Mouse (Mus musculus): ENCODE data around the gene Ablim1. TPM values are rescaled to one million over a fixed set of nuclear protein-coding genes. Genes with fewer than 3 reads are reported as not detected.

The Ablim1 gene
- polyA plus RNA-seq, 1 experiment = 501 TPM

- Histone ChIP-seq H3K4me1 (ENCODE audit: control insufficient read depth, insufficient read depth, low read length) (peaks cover 15% of the 10 kb centered on the region), H3K4me3 (ENCODE audit: insufficient read depth, low read depth, low read length) (no peak overlapping the region), H3K27ac (ENCODE audit: insufficient read depth, low read depth, low read length) (no peak overlapping the region)
- WGBS = 89% methylated on average over 20 of the region's 20 CpGs
- no peak for TF ChIP-seq POLR2A (IDR thresholded peaks at IDR 0.05; ENCODE audit: insufficient read depth, low read depth, low read length)
Observed at GRCm38 (mm10) chr19:57358836-57359598, 44.3 kb upstream of the Ablim1 start.

- Histone ChIP-seq H3K4me3 (ENCODE audit: insufficient read depth, low read depth, low read length) (no peak overlapping the region), H3K4me1 (ENCODE audit: control insufficient read depth, insufficient read depth, low read length) (peaks cover 13% of the 10 kb centered on the region), H3K27ac (ENCODE audit: insufficient read depth, low read depth, low read length) (no peak overlapping the region)
- no peak for TF ChIP-seq CTCF (IDR thresholded peaks at IDR 0.05; ENCODE audit: insufficient read depth, low read depth, low read length)
- TF ChIP-seq POLR2A (IDR thresholded peaks at IDR 0.05; ENCODE audit: insufficient read depth, low read depth, low read length) = no peak
- WGBS = 70% methylated on average over 12 of the region's 12 CpGs
Observed at GRCm38 (mm10) chr19:57358322-57358721, 43.6 kb upstream of the Ablim1 start.

GRCm38 (mm10) chr19:57357811-57358210 is 43.1 kb upstream of the Ablim1 start:
- Histone ChIP-seq H3K27ac (ENCODE audit: insufficient read depth, low read depth, low read length) (no peak overlapping the region), H3K4me3 (ENCODE audit: insufficient read depth, low read depth, low read length) (no peak overlapping the region), H3K4me1 (ENCODE audit: control insufficient read depth, insufficient read depth, low read length) (peaks cover 11% of the 10 kb centered on the region)
- 91% methylated on average over 5 of the region's 5 CpGs for WGBS
- TF ChIP-seq POLR2A (IDR thresholded peaks at IDR 0.05; ENCODE audit: insufficient read depth, low read depth, low read length) (no peak), CTCF (IDR thresholded peaks at IDR 0.05; ENCODE audit: insufficient read depth, low read depth, low read length) (no peak)

- TF ChIP-seq CTCF (IDR thresholded peaks at IDR 0.05; ENCODE audit: insufficient read depth, low read depth, low read length) (no peak), POLR2A (IDR thresholded peaks at IDR 0.05; ENCODE audit: insufficient read depth, low read depth, low read length) (no peak)
- Histone ChIP-seq H3K4me1 (ENCODE audit: control insufficient read depth, insufficient read depth, low read length) (peaks cover 11% of the 10 kb centered on the region), H3K4me3 (ENCODE audit: insufficient read depth, low read depth, low read length) (no peak overlapping the region), H3K27ac (ENCODE audit: insufficient read depth, low read depth, low read length) (no peak overlapping the region)
- WGBS = 86% methylated on average over 6 of the region's 6 CpGs
Observed at GRCm38 (mm10) chr19:57357244-57357643, 42.5 kb upstream of the Ablim1 start.

- Histone ChIP-seq H3K4me1 (ENCODE audit: control insufficient read depth, insufficient read depth, low read length) (peaks cover 11% of the 10 kb centered on the region), H3K4me3 (ENCODE audit: insufficient read depth, low read depth, low read length) (no peak overlapping the region), H3K27ac (ENCODE audit: insufficient read depth, low read depth, low read length) (peak overlapping the region; percentile 21; the same call in 1 of the 2 replicates)
- 66% methylated on average over 7 of the region's 7 CpGs for WGBS
- TF ChIP-seq CTCF (IDR thresholded peaks at IDR 0.05; ENCODE audit: insufficient read depth, low read depth, low read length) (no peak), POLR2A (IDR thresholded peaks at IDR 0.05; ENCODE audit: insufficient read depth, low read depth, low read length) (no peak)
Observed at GRCm38 (mm10) chr19:57356273-57356672, 41.6 kb upstream of the Ablim1 start.

GRCm38 (mm10) chr19:57355451-57356251 is 40.9 kb upstream of the Ablim1 start:
- H3K4me3 ChIP-seq (ENCODE audit: insufficient read depth, low read depth, low read length) = no peak overlapping the region
- peaks cover 11% of the 10 kb centered on the region for H3K4me1 ChIP-seq (ENCODE audit: control insufficient read depth, insufficient read depth, low read length)
- 77% methylated on average over 16 of the region's 16 CpGs for WGBS
- TF ChIP-seq CTCF (IDR thresholded peaks at IDR 0.05; ENCODE audit: insufficient read depth, low read depth, low read length) (no peak), POLR2A (IDR thresholded peaks at IDR 0.05; ENCODE audit: insufficient read depth, low read depth, low read length) (no peak)
- peak overlapping the region; percentile 21; the same call in 1 of the 2 replicates for H3K27ac ChIP-seq (ENCODE audit: insufficient read depth, low read depth, low read length)

GRCm38 (mm10) chr19:57354715-57355114 is 40.0 kb upstream of the Ablim1 start:
- 87% methylated on average over 6 of the region's 6 CpGs for WGBS

GRCm38 (mm10) chr19:57354050-57354449 is 39.3 kb upstream of the Ablim1 start:
- H3K4me1 ChIP-seq (ENCODE audit: control insufficient read depth, insufficient read depth, low read length) = peaks cover 11% of the 10 kb centered on the region
- TF ChIP-seq POLR2A (IDR thresholded peaks at IDR 0.05; ENCODE audit: insufficient read depth, low read depth, low read length) = no peak
- TF ChIP-seq CTCF (IDR thresholded peaks at IDR 0.05; ENCODE audit: insufficient read depth, low read depth, low read length) = no peak
- WGBS = 88% methylated on average over 11 of the region's 11 CpGs
- H3K27ac ChIP-seq (ENCODE audit: insufficient read depth, low read depth, low read length) = no peak overlapping the region
- H3K4me3 ChIP-seq (ENCODE audit: insufficient read depth, low read depth, low read length) = no peak overlapping the region

More at GRCm38 (mm10) chr19:57354715-57355114, 40.0 kb upstream of the Ablim1 start:
- Histone ChIP-seq H3K4me1 (ENCODE audit: control insufficient read depth, insufficient read depth, low read length) (peaks cover 11% of the 10 kb centered on the region), H3K4me3 (ENCODE audit: insufficient read depth, low read depth, low read length) (no peak overlapping the region), H3K27ac (ENCODE audit: insufficient read depth, low read depth, low read length) (no peak overlapping the region)
- no peak for TF ChIP-seq POLR2A (IDR thresholded peaks at IDR 0.05; ENCODE audit: insufficient read depth, low read depth, low read length)
- no peak for TF ChIP-seq CTCF (IDR thresholded peaks at IDR 0.05; ENCODE audit: insufficient read depth, low read depth, low read length)

GRCm38 (mm10) chr19:57353228-57353627 is 38.5 kb upstream of the Ablim1 start:
- peaks cover 5% of the 10 kb centered on the region for H3K4me1 ChIP-seq (ENCODE audit: control insufficient read depth, insufficient read depth, low read length)
- no peak overlapping the region for H3K27ac ChIP-seq (ENCODE audit: insufficient read depth, low read depth, low read length)
- WGBS = 91% methylated on average over 10 of the region's 10 CpGs
- TF ChIP-seq POLR2A (IDR thresholded peaks at IDR 0.05; ENCODE audit: insufficient read depth, low read depth, low read length) = no peak
- no peak for TF ChIP-seq CTCF (IDR thresholded peaks at IDR 0.05; ENCODE audit: insufficient read depth, low read depth, low read length)
- H3K4me3 ChIP-seq (ENCODE audit: insufficient read depth, low read depth, low read length) = no peak overlapping the region
